Mouse (Mus musculus): Measurements from ENCODE around the gene Ifitm3. TPM values are rescaled to one million over a fixed set of nuclear protein-coding genes. Genes with fewer than 3 reads are reported as not detected.

Ifitm3 gene
- polyA plus RNA-seq, 1 experiment: 15.2 TPM

DNA sequence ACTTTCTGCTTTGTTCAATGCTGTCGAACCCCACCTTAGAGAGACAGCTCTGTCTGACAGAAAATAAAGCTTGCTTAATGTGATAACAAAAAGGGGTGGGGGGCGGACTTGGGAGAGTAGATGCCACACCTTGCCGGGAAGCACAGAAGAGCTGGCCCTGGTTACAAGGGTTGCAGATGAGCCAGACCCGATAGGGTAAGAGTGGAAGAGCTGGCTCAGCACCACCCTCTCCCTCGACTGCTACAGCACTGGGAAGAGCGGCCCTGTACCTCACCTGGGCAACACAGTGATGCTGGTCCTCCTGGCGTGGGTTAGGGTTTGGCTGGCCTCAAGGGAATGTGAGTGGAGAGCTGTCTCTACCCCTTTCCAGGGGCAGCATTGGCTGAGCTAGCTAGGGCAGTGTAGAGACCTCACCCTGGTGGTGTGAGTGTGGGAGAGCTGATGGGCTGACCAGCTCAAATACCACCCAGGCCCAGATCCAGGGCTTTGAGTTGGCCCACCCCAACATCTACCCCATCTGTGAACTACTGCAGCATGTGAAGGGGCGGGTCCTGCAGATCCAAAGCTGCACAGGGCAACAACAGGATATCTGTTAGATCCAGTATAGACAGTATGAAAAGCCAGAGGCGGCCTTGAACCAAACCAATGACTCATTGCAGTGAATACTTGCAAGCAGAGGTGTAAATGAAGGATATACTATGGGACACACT, 22.0 kb upstream of the Ifitm3 start:
- Histone ChIP-seq H3K4me1 (ENCODE audit: control insufficient read depth, insufficient read depth, low read length) (0 out of 2 replicates have a peak, but pooled peaks cover 2% of the 10 kb centered on the region), H3K36me3 (ENCODE audit: control insufficient read depth, insufficient read depth, low read length) (no peaks in the 10 kb centered on the region), H3K27me3 (ENCODE audit: control insufficient read depth, insufficient read depth, low read length) (no peaks in the 10 kb centered on the region), H3K4me3 (ENCODE audit: control insufficient read depth, low read depth, low read length) (no peak overlapping the region), H3K27ac (ENCODE audit: control insufficient read depth, insufficient read depth, low read depth, low read length) (no peak overlapping the region)
- TF ChIP-seq CTCF (IDR thresholded peaks at IDR 0.05; ENCODE audit: control insufficient read depth, insufficient read depth, insufficient replicate concordance, low read depth, low read length) (no peak), POLR2A (IDR thresholded peaks at IDR 0.05; ENCODE audit: control insufficient read depth, low read depth, low read length) (no peak)

DNA sequence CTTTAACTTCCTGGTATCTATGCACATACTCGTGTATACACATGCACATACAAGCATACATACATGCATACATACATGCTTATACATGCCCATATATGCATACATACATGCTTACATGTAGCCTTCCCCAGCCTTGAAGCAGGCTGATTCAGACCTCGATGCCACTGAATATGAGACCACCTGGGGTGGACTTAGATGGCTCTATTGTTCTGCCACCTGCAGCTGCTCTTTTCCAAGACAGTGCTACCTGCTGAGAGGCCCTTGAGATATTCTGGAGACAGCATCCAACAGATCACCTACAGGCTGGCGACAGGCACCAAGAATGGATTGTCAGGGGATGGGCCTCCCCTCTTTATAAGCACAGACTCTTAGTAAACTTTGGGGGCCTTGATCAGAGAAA, 19.8 kb upstream of the Ifitm3 start:
- TF ChIP-seq CTCF (IDR thresholded peaks at IDR 0.05; ENCODE audit: control insufficient read depth, insufficient read depth, insufficient replicate concordance, low read depth, low read length) (no peak), POLR2A (IDR thresholded peaks at IDR 0.05; ENCODE audit: control insufficient read depth, low read depth, low read length) (no peak)
- Histone ChIP-seq H3K4me3 (ENCODE audit: control insufficient read depth, low read depth, low read length) (no peak overlapping the region), H3K36me3 (ENCODE audit: control insufficient read depth, insufficient read depth, low read length) (no peaks in the 10 kb centered on the region), H3K27ac (ENCODE audit: control insufficient read depth, insufficient read depth, low read depth, low read length) (no peak overlapping the region), H3K27me3 (ENCODE audit: control insufficient read depth, insufficient read depth, low read length) (no peaks in the 10 kb centered on the region), H3K4me1 (ENCODE audit: control insufficient read depth, insufficient read depth, low read length) (0 out of 2 replicates have a peak, but pooled peaks cover 2% of the 10 kb centered on the region)

DNA sequence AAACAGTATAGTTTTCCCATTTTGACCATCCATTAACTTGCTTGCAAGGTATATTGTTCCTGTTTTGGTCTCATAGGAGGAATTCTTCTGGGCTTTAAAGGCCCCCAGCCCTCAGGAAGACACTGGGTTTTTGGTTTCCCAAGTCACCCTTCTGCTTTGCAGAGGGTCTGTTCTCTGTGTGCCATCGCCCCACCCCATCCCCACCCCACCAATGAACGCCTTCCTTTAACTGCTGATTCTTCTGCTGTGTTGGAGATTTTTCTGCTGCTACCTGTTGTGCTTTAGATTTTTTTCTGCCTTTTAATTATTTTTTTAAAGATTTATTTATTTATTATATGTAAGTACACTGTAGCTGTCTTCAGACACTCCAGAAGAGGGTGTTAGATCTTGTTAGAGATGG, 18.3 kb upstream of the Ifitm3 start, which contains the start of gene Gm17387:
Gene Gm17387 (plus strand): TSS at position 301 of the 400 bp plus-strand sequence.
- Histone ChIP-seq H3K27me3 (ENCODE audit: control insufficient read depth, insufficient read depth, low read length) (no peaks in the 10 kb centered on the region), H3K4me1 (ENCODE audit: control insufficient read depth, insufficient read depth, low read length) (0 out of 2 replicates have a peak, but pooled peaks cover 2% of the 10 kb centered on the region), H3K36me3 (ENCODE audit: control insufficient read depth, insufficient read depth, low read length) (no peaks in the 10 kb centered on the region), H3K27ac (ENCODE audit: control insufficient read depth, insufficient read depth, low read depth, low read length) (no peak within 1 kb of the TSS), H3K4me3 (ENCODE audit: control insufficient read depth, low read depth, low read length) (no peak within 1 kb of the TSS)
- TF ChIP-seq POLR2A (IDR thresholded peaks at IDR 0.05; ENCODE audit: control insufficient read depth, low read depth, low read length): no peak

- H3K27me3 ChIP-seq (ENCODE audit: control insufficient read depth, insufficient read depth, low read length): no peaks in the 10 kb centered on the region
- no peak for TF ChIP-seq POLR2A (IDR thresholded peaks at IDR 0.05; ENCODE audit: control insufficient read depth, low read depth, low read length)
- TF ChIP-seq CTCF (IDR thresholded peaks at IDR 0.05; ENCODE audit: control insufficient read depth, insufficient read depth, insufficient replicate concordance, low read depth, low read length): no peak
- H3K4me3 ChIP-seq (ENCODE audit: control insufficient read depth, low read depth, low read length): no peak overlapping the region
- no peaks in the 10 kb centered on the region for H3K4me1 ChIP-seq (ENCODE audit: control insufficient read depth, insufficient read depth, low read length)
- H3K27ac ChIP-seq (ENCODE audit: control insufficient read depth, insufficient read depth, low read depth, low read length): no peak overlapping the region
- H3K36me3 ChIP-seq (ENCODE audit: control insufficient read depth, insufficient read depth, low read length): no peaks in the 10 kb centered on the region
These were observed 16.1 kb upstream of the Ifitm3 start for GRCm38 (mm10) chr7:141026740-141027098.

DNA sequence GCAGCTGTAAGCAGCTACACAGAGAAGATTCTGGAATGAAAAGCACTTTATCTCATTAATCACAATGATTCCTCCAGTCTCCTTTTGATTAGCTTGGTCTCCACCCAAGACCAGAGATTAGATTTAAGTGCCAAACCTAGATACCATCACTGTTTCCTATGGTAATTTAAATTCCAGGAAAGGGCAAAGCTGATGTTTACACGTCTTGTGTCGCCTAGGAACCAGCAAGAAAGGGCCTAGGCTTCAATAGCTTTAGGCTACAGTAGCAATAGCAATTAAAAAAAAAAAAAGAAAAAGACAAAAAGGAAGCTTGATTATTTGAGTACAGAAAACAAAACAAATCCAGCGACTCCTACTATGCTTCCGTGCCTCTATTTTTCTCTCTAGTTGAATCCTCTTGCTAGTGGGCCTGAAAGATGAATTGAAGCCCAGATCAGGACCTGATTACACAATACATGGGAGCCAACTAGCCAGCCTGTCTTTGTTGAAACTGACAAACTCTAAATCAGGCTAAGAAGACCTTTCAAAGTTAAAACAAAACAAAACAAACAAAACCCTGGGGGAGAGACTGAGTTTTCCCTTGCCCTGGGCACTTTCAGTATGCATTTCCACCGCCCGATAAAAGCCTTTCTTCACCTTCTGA, 15.6 kb upstream of the Ifitm3 start:
- Histone ChIP-seq H3K27ac (ENCODE audit: control insufficient read depth, insufficient read depth, low read depth, low read length) (no peak overlapping the region), H3K27me3 (ENCODE audit: control insufficient read depth, insufficient read depth, low read length) (no peaks in the 10 kb centered on the region), H3K4me3 (ENCODE audit: control insufficient read depth, low read depth, low read length) (no peak overlapping the region), H3K4me1 (ENCODE audit: control insufficient read depth, insufficient read depth, low read length) (no peaks in the 10 kb centered on the region), H3K36me3 (ENCODE audit: control insufficient read depth, insufficient read depth, low read length) (no peaks in the 10 kb centered on the region)
- TF ChIP-seq POLR2A (IDR thresholded peaks at IDR 0.05; ENCODE audit: control insufficient read depth, low read depth, low read length): no peak
- TF ChIP-seq CTCF (IDR thresholded peaks at IDR 0.05; ENCODE audit: control insufficient read depth, insufficient read depth, insufficient replicate concordance, low read depth, low read length): no peak

DNA sequence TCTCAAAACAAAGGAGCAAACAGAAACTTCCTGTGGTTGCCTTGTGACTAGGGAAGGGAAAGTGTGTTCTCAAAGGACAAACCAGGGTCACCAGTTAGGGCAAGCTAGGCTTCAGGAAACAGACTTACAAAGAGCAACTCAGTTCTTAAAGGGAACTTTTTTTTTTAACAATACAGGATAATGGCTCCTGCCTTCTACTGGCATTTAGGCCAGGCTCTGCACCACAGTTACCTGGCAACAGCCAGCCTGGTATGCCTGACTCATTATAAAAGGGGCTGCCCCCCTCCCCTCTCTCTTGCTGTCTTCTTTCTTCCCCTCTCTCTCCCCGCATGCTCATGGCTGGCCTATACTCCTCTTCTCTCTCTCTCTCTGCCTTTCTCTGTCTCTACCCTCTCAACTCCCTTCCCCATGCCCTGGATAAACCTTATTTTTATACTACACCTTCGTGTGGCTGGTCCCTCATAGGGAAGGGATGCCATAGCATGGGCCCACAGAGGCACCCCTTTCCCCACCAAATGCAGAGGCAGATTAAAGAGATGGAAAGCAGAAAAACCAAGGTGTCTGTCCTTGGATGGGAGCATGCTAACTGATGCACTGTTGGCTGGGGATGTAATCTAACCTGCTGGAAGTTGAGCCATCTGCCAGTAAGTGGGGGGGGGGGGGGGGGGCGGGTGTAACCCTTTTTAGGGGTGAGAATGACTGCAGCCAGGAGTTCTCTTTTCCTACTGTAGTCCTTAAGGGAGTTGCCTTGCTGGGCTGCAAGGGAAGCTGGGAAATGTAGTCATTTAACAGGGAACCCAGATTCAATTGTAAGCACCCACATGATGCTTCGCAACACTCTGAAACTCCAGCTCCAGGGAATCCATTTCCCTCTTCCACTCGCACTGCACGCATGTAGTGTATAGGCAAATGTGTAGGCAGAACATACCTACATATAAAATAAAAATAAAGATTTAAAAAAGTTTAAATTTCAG, 14.6 kb upstream of the Ifitm3 start:
- Histone ChIP-seq H3K27me3 (ENCODE audit: control insufficient read depth, insufficient read depth, low read length) (no peaks in the 10 kb centered on the region), H3K27ac (ENCODE audit: control insufficient read depth, insufficient read depth, low read depth, low read length) (no peak overlapping the region; the same call in 1 of the 2 replicates), H3K4me1 (ENCODE audit: control insufficient read depth, insufficient read depth, low read length) (peaks cover 3% of the 10 kb centered on the region; the same call in 1 of the 2 replicates), H3K36me3 (ENCODE audit: control insufficient read depth, insufficient read depth, low read length) (no peaks in the 10 kb centered on the region), H3K4me3 (ENCODE audit: control insufficient read depth, low read depth, low read length) (no peak overlapping the region)
- TF ChIP-seq CTCF (IDR thresholded peaks at IDR 0.05; ENCODE audit: control insufficient read depth, insufficient read depth, insufficient replicate concordance, low read depth, low read length): no peak
- no peak for TF ChIP-seq POLR2A (IDR thresholded peaks at IDR 0.05; ENCODE audit: control insufficient read depth, low read depth, low read length)
